Mouse (Mus musculus) heart, adult 2 months (tissue): Measurements from ENCODE around the gene Tnik. TPM values are rescaled to one million over a fixed set of nuclear protein-coding genes. Genes with fewer than 3 reads are reported as not detected.
A peak's percentile ranks its signal among the peaks of the same experiment; 100 is the strongest.

Source experiments
- DNase-seq, 2 experiments: peaks; one replicate each; pipeline ENCODE4 v3.0.0; 2021
- H3K27ac ChIP-seq: fragments of 200-600 bp; 2 replicates; pipeline ENCODE4 v1.8.1; 2022
- H3K27me3 ChIP-seq: fragments of 200-500 bp; 2 replicates; pipeline ENCODE4 v1.6.1; 2012; ENCODE audit warnings: mild to moderate bottlenecking, low read length, inconsistent platforms, mixed read lengths; ENCODE audit not compliant: control insufficient read depth, insufficient read depth
- H3K36me3 ChIP-seq: fragments of 200-500 bp; 2 replicates; pipeline ENCODE4 v1.6.1; 2012; ENCODE audit warnings: low read length, inconsistent platforms; ENCODE audit not compliant: control insufficient read depth, insufficient read depth
- H3K4me1 ChIP-seq: fragments of 200-500 bp; 2 replicates; pipeline ENCODE4 v1.6.1; 2011; ENCODE audit warnings: low read length; ENCODE audit not compliant: control insufficient read depth, insufficient read depth
- H3K4me3 ChIP-seq: fragments of 200-600 bp; 2 replicates; pipeline ENCODE4 v1.8.1; 2022
- H3K79me2 ChIP-seq: fragments of 200-500 bp; replicated peaks from 2 replicates; pipeline ENCODE4 v1.6.1; 2012; ENCODE audit warnings: mild to moderate bottlenecking, inconsistent platforms, low read length, moderate library complexity, mixed read lengths; ENCODE audit not compliant: control insufficient read depth, insufficient read depth
- H3K9ac ChIP-seq: fragments of 200-500 bp; 2 replicates; pipeline ENCODE4 v1.6.1; 2012; ENCODE audit warnings: low read depth, mild to moderate bottlenecking, control low read depth, inconsistent platforms, low read length, mixed read lengths
- CTCF ChIP-seq: fragments of 200-600 bp; IDR thresholded peaks from 2 replicates; pipeline ENCODE4 v1.8.1; 2022; ENCODE audit warnings: antibody characterized with exemption, mild to moderate bottlenecking, moderate library complexity
- EP300 ChIP-seq: fragments of 200-500 bp; IDR thresholded peaks from 2 replicates; pipeline ENCODE4 v1.6.1; 2011; ENCODE audit warnings: low read depth, low read length, control low read depth; ENCODE audit not compliant: insufficient read depth
- POLR2A ChIP-seq: fragments of 200-500 bp; IDR thresholded peaks from 2 replicates; pipeline ENCODE4 v1.6.1; 2011; ENCODE audit warnings: mild to moderate bottlenecking, low read depth, low read length, control low read depth; ENCODE audit not compliant: insufficient read depth
- WGBS: fragments of 180-500 bp; shearing (Covaris S2); methylation state at CpG from one replicate; pipeline ENCODE4 v1.1.7; 2018; 5-methylcytosine and 5-hydroxymethylcytosine counted together
- intact Hi-C: fragments of 180-260 bp; cut with DNase I; formaldehyde crosslinking; loops from one replicate; pipeline ENCODE4 v1.15.1; 2025
- polyA plus RNA-seq: library from polyadenylated mRNA; depleted of rRNA; stranded (reverse); fragments of >200 nt; gene quantifications from 2 replicates; pipeline ENCODE4 v1.2.3, GENCODE M21; 2012
- total RNA-seq, 2 experiments: library from RNA; stranded (reverse); gene quantifications; 2 replicates each; pipeline ENCODE4 v1.2.3; 2021

Tnik gene
- total and polyA plus RNA-seq, 3 experiments = 6.6 to 29.8 (median 26.8) TPM

GRCm38 (mm10) chr3:28359138-28359537 lies 96.1 kb downstream of the Tnik start:
- Histone ChIP-seq H3K27me3 (no peaks in the 10 kb centered on the region), H3K36me3 (no peaks in the 10 kb centered on the region), H3K4me3 (no peak overlapping the region), H3K27ac (no peak overlapping the region), H3K9ac (no peak overlapping the region), H3K79me2 (peaks cover 3% of the 10 kb centered on the region; the same call in 1 of the 2 replicates), H3K4me1 (peaks cover 3% of the 10 kb centered on the region)
- WGBS = 46% methylated on average over 6 of the region's 6 CpGs
- TF ChIP-seq CTCF (no peak), POLR2A (no peak), EP300 (no peak)
- DNase-seq = no peak
- intact Hi-C loops = no loop called here

GRCm38 (mm10) chr3:28361056-28361455 lies 98.0 kb downstream of the Tnik start:
- no peak for DNase-seq
- Histone ChIP-seq H3K9ac (no peak overlapping the region), H3K79me2 (no peaks in the 10 kb centered on the region), H3K27me3 (no peaks in the 10 kb centered on the region), H3K4me1 (peaks cover 2% of the 10 kb centered on the region; the same call in 1 of the 2 replicates), H3K27ac (no peak overlapping the region), H3K36me3 (no peaks in the 10 kb centered on the region), H3K4me3 (no peak overlapping the region)
- 84% methylated on average over 6 of the region's 6 CpGs for WGBS
- intact Hi-C loops = loop anchor here (10.0 kb wide), 1 partner anchor 56 kb away; no protein-coding TSS in a partner anchor
- TF ChIP-seq EP300 = no peak

GRCm38 (mm10) chr3:28363441-28364125 lies 100.6 kb downstream of the Tnik start:
- TF ChIP-seq EP300 (no peak), CTCF (no peak), POLR2A (no peak)
- Histone ChIP-seq H3K4me3 (no peak overlapping the region), H3K36me3 (no peaks in the 10 kb centered on the region), H3K79me2 (no peaks in the 10 kb centered on the region), H3K27me3 (no peaks in the 10 kb centered on the region), H3K27ac (no peak overlapping the region), H3K9ac (no peak overlapping the region), H3K4me1 (peaks cover 2% of the 10 kb centered on the region; the same call in 1 of the 2 replicates)
- no peak for DNase-seq
- intact Hi-C loops = loop anchor here (10.0 kb wide), 1 partner anchor 59 kb away; no protein-coding TSS in a partner anchor
- WGBS = 55% methylated on average over 5 of the region's 5 CpGs

- WGBS = 78% methylated on average over 5 of the region's 5 CpGs
- Histone ChIP-seq H3K4me1 (peaks cover 6% of the 10 kb centered on the region), H3K27me3 (no peaks in the 10 kb centered on the region), H3K36me3 (peaks cover 6% of the 10 kb centered on the region), H3K4me3 (no peak overlapping the region), H3K27ac (no peak overlapping the region), H3K9ac (no peak overlapping the region), H3K79me2 (no peaks in the 10 kb centered on the region)
- TF ChIP-seq EP300 (no peak), POLR2A (no peak), CTCF (no peak)
- no peak for DNase-seq
- intact Hi-C loops = loop anchor here (10.0 kb wide), 1 partner anchor 64 kb away; no protein-coding TSS in a partner anchor
Observed at GRCm38 (mm10) chr3:28368746-28369145, 105.7 kb downstream of the Tnik start.

- peaks cover 6% of the 10 kb centered on the region for H3K4me1 ChIP-seq
- no peak overlapping the region for H3K9ac ChIP-seq
- H3K4me3 ChIP-seq = no peak overlapping the region
- peaks cover 6% of the 10 kb centered on the region for H3K36me3 ChIP-seq
- no peaks in the 10 kb centered on the region for H3K27me3 ChIP-seq
- no peaks in the 10 kb centered on the region for H3K79me2 ChIP-seq
- DNase-seq = no peak
- WGBS = 89% methylated on average over 1 of the region's 1 CpGs
- TF ChIP-seq POLR2A = no peak
- no peak for TF ChIP-seq EP300
- TF ChIP-seq CTCF = no peak
- peak overlapping the region; percentile 9; the same call in 1 of the 2 replicates for H3K27ac ChIP-seq
- intact Hi-C loops = loop anchor here (10.0 kb wide), 1 partner anchor 64 kb away; no protein-coding TSS in a partner anchor
Observed at GRCm38 (mm10) chr3:28369266-28369665, 106.3 kb downstream of the Tnik start.

GRCm38 (mm10) chr3:28369698-28370097 lies 106.7 kb downstream of the Tnik start:
- peak; percentile 51 to 70 for DNase-seq
- Histone ChIP-seq H3K9ac (no peak overlapping the region), H3K27ac (peak overlapping the region; percentile 41), H3K36me3 (peaks cover 6% of the 10 kb centered on the region), H3K4me1 (peaks cover 6% of the 10 kb centered on the region), H3K4me3 (no peak overlapping the region), H3K79me2 (no peaks in the 10 kb centered on the region), H3K27me3 (no peaks in the 10 kb centered on the region)
- TF ChIP-seq POLR2A (0 out of 2 replicates have a peak, but pooled peaks have one; percentile 14), EP300 (peak; percentile 81), CTCF (no peak)
- WGBS = 36% methylated on average over 5 of the region's 5 CpGs
- intact Hi-C loops = loop anchor here (5.0 to 10.0 kb wide), 2 partner anchors 38 to 65 kb away; no protein-coding TSS in a partner anchor
